Mouse (Mus musculus) heart, adult 9 months (tissue): ENCODE measurements around the gene Ap1g2.

Experiments
- DNase-seq, 2 experiments: peaks; one replicate each; pipeline ENCODE4 v3.0.0; 2022; ENCODE audit warnings: low spot score in 2 of 2

Gene Ap1g2

DNA sequence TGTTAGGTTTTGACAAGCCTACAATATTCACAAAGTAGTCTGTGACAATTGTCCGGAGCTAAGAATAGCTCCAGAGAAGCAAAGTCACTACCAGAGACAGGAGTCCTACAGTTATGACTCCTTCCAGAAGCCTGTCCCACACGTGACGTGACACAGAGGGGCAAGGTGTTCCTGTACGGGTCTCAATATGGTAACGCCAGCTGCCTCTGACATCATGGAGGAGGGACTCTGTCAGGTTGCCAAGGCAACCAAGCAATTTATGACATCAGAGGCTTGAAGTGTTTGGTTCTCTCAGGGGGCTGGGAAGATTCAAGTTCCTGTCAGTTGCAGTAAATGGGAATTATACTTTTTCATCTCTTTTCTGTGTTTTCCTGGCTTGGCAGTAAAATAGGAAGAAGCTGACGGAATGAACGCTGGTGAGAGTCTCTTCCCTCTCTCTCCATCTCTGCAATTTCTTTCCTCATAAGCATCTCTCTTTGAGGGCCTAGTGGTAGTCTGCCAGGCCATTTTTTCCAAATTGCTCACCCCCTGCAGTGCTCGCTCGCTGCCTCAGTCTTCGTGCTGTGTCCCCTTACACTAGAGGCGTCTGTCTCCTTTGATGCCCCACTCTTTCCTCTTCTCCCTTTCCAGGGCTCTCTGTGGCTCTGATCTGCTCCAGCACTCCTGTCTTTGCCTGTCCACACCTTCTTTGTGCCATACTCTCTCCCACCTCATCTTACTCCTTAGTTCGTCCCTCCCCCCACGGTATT lies 17.0 kb downstream of the Ap1g2 start:
- no peak for DNase-seq

- DNase-seq, result no peak
These were observed 20.3 kb downstream of the Ap1g2 start for GRCm38 (mm10) chr14:55086009-55086514.

- DNase-seq, result no peak
These were observed 20.9 kb downstream of the Ap1g2 start for GRCm38 (mm10) chr14:55085324-55086008.

DNA sequence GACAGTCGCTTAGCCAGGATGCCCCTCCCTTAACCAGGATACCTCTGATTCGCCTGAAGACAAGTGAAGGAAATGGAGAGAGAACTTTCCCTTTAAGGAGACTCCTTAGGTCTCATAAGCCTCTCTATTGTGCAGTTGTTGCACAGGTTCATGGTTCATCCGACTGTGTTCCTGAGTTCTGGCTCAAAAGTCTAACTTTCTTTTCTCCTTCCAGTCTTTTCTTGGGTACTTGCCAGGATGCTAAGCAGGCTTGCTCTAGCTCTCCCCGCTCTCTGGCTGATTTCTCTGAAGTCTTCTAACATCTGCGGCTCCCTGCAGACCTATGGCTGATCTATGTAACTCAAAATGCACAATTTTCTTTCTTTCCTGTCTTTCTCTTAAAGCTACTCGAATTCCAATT lies 22.9 kb downstream of the Ap1g2 start:
- DNase-seq, result no peak

DNA sequence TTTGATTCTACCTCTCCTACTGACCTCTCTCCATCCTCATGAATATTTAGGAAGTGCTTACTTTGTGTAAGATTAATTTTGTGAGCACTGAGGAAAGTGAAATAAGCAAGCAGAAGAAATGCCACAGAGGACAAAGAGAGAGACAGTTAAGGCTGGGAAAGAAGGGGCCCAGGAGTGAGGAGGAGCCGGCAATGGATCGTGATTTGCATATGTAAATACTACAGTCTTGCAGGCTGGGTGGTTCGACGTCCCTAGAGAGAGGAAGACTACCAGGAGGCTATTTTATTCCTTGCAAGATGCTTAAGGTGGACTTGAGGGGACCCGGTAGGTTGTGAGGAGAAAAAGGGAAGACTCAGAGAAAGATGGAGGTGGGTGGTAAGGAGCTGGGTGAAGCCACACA lies 25.3 kb downstream of the Ap1g2 start:
- DNase-seq, result no peak

DNA sequence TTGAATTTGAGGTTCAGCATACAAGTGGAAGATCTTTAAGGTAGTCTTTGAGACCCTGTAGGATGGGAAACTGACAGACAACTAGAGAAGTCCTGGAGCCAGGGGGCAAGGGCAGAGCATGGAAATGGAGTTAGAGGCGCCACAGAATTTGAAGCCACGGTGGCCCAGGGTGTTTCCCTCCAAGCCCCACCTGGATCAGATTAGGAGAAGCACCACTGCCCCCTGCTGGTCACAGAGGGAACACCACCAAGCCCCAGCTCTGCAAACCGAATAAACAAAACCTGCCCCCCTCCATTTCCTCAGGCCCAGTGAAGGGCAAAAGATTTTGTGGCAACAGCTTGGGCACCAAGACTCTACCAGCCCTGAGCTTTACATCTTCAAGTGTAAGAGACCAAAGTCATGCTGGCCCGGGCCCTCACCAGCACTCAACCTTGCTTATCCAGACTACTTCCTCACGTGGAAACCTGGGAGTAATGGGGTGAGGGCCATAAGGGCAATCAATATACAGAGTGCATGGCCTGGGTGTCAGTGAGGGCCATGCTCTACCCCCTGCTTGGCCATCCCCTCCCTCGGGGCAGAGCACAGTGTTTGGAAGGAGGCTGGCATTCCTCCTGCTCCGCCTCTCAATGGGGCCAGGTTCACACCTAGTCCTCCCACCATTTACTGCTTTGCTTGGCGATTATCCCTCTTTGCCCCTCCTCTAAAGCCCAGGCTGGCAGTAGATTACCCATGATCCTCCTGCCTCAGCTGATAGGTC lies 27.0 kb downstream of the Ap1g2 start:
- no peak for DNase-seq

- DNase-seq, result no peak
These were observed 27.9 kb downstream of the Ap1g2 start for GRCm38 (mm10) chr14:55078366-55078989.

GRCm38 (mm10) chr14:55077481-55078365 lies 28.7 kb downstream of the Ap1g2 start:
- no peak for DNase-seq

DNA sequence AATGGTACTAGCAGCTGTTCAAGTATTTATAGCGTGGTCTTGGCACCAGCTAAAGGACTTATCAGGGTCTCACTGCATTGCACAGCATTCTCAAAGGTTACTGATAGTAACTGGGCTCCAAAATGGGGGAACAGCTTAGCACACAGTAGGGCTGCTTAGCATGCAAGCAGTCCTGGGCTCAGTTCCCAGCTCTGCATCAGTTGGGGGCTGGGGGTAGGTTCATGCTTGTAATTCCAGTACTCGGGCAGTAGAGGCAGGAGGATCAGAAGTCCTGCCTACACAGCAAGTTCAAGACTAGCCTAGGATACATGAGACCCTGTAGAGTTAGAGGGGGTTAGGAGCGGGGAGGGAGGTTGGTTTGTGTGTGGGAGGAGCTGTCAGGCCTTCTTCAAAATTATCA lies 29.4 kb downstream of the Ap1g2 start:
- DNase-seq, result no peak

DNA sequence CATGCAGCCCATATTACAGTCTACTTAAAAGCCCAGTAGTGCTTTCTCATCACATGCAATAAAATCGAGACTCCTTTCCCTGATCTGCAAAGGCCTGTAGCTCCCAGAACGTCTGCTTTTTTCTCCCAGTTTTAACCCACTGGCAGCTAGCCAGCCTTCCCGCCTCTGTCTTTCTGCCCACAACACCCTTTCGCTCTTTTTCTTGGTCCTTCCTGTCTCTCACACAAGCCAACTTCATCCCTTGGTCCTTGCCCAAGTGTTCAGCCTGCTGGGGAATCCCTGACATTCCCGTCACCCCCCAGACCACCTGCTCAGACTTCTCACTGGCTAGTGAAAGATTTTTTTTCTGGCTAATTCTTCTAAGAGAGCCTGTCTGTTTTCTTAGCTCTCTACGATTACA lies 30.2 kb downstream of the Ap1g2 start:
- no peak for DNase-seq

DNA sequence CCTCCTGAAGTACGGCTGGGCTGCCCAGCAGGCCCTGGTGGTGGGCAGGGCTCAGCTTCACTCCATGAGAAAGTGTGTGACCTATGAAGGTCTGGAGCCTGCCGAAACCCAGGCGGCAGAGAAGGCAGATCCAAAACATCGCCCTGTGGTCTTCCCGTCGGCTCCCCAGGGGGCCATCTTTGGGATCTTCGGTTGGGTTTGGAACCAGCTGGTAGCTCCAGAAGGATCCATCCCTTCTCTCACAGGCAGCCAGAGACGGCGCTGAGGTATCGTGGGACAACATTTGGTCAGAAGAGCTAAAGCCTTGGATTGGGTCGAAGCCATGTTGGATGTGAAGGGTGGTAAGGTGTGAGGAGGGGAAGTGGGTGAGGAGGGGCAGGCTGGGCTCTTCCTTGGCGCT lies 32.0 kb downstream of the Ap1g2 start:
- no peak for DNase-seq

DNA sequence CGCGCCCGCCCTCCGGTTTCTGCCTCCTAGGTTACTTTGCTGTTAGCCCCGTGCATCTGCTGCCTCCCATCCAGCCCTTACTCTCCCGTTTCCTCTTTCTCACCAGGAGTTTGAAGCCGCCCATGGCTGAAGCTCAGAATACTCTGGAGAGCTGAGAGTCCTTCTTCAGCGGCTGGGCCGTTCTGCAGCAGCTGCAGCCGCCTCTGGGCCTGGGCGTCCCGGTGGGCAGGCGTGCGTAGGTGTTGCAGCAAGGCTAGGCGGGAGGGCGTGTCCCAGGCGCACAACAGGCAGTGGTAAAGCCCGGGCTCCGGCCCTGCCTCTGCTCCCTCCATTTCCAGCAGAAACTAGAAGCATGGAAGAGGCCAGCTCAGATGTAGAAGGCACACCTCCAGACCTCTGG lies 34.6 kb downstream of the Ap1g2 start:
- no peak for DNase-seq

GRCm38 (mm10) chr14:55066042-55066441 lies 40.4 kb downstream of the Ap1g2 start:
- DNase-seq, result no peak

DNA sequence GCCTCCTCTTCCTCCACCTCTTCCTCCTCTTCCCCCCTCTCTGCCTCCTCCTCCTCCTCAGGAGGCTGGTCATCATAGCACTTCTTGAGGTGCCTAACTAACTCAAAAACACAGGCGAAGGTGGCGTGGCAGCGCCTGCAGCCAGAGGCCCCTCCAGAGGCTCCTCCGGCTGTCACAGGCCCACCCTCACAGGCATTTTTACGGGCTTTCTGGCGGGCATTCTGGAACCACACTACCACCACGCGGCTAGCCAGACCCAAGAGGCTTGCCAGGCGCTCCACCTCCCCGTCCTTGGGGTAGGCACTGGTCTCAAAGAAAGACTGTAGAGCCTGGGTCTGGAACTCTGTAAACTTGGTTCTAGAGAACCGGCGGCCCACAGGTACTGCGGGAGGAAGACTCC lies 41.0 kb downstream of the Ap1g2 start:
- DNase-seq, result no peak

DNA sequence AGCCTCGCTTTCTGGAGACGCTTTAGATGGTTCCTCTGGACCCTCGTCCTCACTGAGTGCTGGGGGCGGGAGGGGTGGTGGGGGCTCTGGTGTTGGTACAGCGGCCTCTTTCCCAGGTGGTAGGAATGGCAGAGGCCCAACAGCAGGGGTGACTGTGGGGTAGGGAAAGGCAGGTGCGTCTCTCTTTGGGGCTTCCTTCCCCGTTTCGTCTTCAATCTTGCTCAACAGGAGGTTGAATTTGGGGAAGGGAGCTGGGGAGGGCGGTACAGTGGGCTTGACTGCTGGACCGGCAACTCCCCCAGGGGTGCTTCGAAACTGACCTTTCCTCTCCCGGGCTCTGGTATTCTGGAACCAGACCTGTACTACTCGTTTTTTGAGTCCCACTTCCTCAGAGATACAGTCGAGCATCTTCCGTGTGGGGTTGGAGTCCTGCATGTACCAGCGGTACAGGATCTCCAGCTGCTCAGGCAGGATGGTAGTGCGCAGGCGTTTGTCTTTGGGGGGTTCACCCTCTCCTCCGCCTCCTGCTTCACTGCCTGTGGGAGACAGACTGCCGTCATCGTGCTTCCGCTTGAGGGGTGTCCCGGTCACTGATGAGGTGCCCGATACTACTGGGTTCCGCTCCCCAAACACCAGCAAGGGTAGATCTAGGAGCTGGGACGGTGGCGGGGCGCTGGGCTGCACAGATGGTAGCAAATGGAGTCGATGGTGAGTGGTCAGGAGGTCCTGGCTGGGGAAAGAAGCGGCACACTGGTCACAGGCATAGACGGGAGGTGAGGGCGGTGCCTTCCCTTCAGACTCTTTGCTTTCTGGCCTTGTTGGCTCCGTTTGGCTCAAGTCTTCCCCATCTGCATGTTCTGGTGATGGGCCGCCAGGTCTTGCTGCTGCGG lies 41.7 kb downstream of the Ap1g2 start:
- DNase-seq, result no peak

DNA sequence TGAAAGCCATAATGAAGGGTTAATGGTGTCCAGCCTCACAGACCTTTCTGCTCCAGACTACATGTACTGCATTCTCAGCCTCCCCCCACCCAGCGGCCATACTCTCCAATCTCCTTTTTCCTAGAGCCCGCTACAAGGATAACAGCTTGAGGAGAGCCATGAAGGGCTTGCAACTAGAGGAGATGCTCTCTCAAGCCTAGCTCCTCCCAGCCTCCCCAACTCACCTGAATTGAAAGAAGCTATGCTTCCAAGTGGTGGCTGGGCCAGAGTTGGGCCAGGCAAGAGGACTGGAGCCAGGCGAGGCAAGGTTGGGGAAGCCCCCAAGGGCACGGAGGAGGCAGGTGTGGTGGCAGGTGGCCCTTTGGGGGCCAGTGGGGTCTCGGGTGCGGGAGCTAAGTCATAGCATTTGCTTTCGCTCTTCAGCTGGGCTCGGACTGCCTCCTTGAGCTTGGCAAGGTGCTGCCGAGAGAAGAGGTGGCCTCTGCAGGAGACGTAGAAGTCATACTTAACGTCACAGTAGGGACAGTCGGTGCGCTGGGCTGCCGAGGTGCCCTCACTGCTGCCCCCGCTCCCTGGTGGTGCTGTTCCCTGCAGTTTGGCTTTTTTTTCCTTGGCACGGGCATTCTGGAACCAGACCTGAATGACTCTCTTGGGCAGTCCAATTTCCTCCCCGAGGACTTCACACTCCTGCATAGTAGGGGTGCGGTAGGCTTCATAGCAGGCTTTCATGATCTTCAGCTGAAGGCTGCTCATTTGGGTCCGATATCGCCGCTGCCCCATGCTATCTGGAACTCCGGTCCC lies 42.6 kb downstream of the Ap1g2 start:
- no peak for DNase-seq

DNA sequence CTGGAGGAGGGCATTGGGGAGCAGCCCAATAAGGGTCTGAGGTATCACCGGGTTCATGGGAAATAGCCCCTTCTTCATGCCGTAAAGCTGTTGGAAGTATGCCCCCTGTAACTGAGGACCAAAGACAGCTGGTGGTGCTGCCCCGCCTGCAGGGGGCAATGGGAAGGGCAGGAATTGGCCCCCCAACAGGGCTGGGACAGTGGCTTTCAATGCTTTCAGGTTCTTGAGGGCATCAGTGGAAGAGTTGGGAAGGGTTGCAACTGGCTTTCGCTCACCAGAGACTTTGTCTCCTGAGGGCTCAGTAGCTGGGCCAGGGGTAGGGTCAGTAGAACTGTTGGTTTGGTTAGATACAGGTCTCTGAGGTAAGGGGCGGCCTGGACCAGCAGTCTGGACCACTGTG lies 43.3 kb downstream of the Ap1g2 start:
- DNase-seq, result no peak

DNA sequence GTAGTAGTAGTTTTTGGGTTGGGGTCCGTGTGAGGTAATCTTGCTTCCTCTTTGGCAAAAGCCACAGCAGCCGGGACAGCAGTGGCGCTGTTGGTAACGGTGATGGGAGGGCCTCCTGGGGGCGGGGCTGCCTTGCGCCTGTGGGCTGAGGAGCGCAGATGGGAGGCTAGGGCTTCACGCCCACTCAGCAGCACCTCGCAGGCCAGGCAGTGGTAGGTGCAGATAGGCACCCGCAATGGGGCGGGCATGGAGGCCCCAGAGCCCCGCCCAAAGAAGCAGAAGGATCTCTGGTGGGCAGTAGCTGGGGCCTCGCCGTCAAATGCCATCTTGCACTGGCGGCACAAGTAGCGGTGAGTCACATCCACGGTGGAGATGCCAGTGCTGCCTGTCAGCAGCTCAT lies 43.8 kb downstream of the Ap1g2 start:
- no peak for DNase-seq

GRCm38 (mm10) chr14:55061845-55062244 lies 44.5 kb downstream of the Ap1g2 start:
- no peak for DNase-seq
